8 mouse cellular contexts compared by ENCODE assay signal in genomic region chr14:20694884-20695760, GRCm38 (mm10). TPM values are rescaled to one million over a fixed set of nuclear protein-coding genes. Genes with fewer than 3 reads are reported as not detected.
DNase-seq lines count a peak whose midpoint lies in the region; ATAC-seq and TF ChIP-seq lines count a peak whose summit lies in the region.

Gene Fut11, plus strand, starts transcription at chr14:20694968.

- DNase-seq in 416B (ENCODE audit: low read depth) = peak; percentile 76
- DNase-seq in embryonic facial prominence, embryonic 14.5 days (ENCODE audit: low spot score) = peak; percentile 95
- DNase-seq in heart, adult 8-10 months (ENCODE audit: low spot score) = peak; percentile 87
- peak; percentile 77 for DNase-seq in kidney, adult 9 months
- peak; percentile 93 for DNase-seq in limb, embryonic 14.5 days (ENCODE audit: low spot score)
- peak; percentile 72 to 80 for DNase-seq in spleen, adult 2 months (ENCODE audit: low read depth in 1 of 2, low spot score in 2 of 2)

- H3K4me2 ChIP-seq in embryonic facial prominence, embryonic 14.5 days (ENCODE audit: low read depth, low read length) = peak within 1 kb of the TSS; percentile 73
- H3K4me2 ChIP-seq in limb, embryonic 14.5 days (replicated peaks; ENCODE audit: low read depth, low read length, severe bottlenecking) = peak within 1 kb of the TSS; percentile 72
- peak within 1 kb of the TSS; percentile 57 for H3K4me2 ChIP-seq in midbrain, embryonic 16.5 days (ENCODE audit: low read length)

- no peaks in the 10 kb centered on the region for H3K27me3 ChIP-seq in embryonic facial prominence, embryonic 14.5 days (replicated peaks; ENCODE audit: control insufficient read depth, insufficient read depth, low read length)
- H3K27me3 ChIP-seq in limb, embryonic 14.5 days (ENCODE audit: control insufficient read depth, insufficient read depth, low read length) = no peaks in the 10 kb centered on the region
- no peaks in the 10 kb centered on the region for H3K27me3 ChIP-seq in midbrain, embryonic 16.5 days (ENCODE audit: control insufficient read depth, insufficient read depth, low read depth, low read length)
- H3K27me3 ChIP-seq in spleen, adult 2 months (ENCODE audit: control insufficient read depth, insufficient read depth, low read length) = no peaks in the 10 kb centered on the region

- H3K4me1 ChIP-seq in bone marrow, adult 2 months (ENCODE audit: control insufficient read depth, insufficient read depth, low read length) = peaks cover 8% of the 10 kb centered on the region
- H3K4me1 ChIP-seq in embryonic facial prominence, embryonic 14.5 days (ENCODE audit: control insufficient read depth, insufficient read depth, low read length) = peaks cover 19% of the 10 kb centered on the region
- H3K4me1 ChIP-seq in limb, embryonic 14.5 days (ENCODE audit: control insufficient read depth, insufficient read depth, low read length) = peaks cover 29% of the 10 kb centered on the region
- peaks cover 45% of the 10 kb centered on the region for H3K4me1 ChIP-seq in midbrain, embryonic 16.5 days (ENCODE audit: control insufficient read depth, insufficient read depth, low read length)
- peaks cover 11% of the 10 kb centered on the region; the same call in 1 of the 2 replicates for H3K4me1 ChIP-seq in spleen, adult 2 months (ENCODE audit: control insufficient read depth, insufficient read depth, insufficient read length)

- no peak for TF ChIP-seq CTCF in bone marrow, adult 2 months (IDR thresholded peaks at IDR 0.05; ENCODE audit: control insufficient read depth, insufficient read depth, low read length)
- TF ChIP-seq CTCF in spleen, adult 2 months (IDR thresholded peaks at IDR 0.05; ENCODE audit: extremely low read depth, insufficient read depth, insufficient read length, insufficient replicate concordance) = no peak

- peak within 1 kb of the TSS; percentile 93 for H3K9ac ChIP-seq in embryonic facial prominence, embryonic 14.5 days (ENCODE audit: low read depth, low read length)
- H3K9ac ChIP-seq in limb, embryonic 14.5 days (ENCODE audit: low read depth, low read length, severe bottlenecking) = peak within 1 kb of the TSS; percentile 88
- H3K9ac ChIP-seq in midbrain, embryonic 16.5 days (ENCODE audit: low read depth, low read length) = peak within 1 kb of the TSS; percentile 96

- peak within 1 kb of the TSS; percentile 94 for H3K27ac ChIP-seq in bone marrow, adult 2 months (ENCODE audit: control insufficient read depth, insufficient read depth, low read depth, low read length, poor library complexity)
- H3K27ac ChIP-seq in embryonic facial prominence, embryonic 14.5 days (replicated peaks; ENCODE audit: low read depth, low read length) = peak within 1 kb of the TSS; percentile 97
- H3K27ac ChIP-seq in limb, embryonic 14.5 days (replicated peaks; ENCODE audit: low read depth, low read length) = peak within 1 kb of the TSS; percentile 95
- H3K27ac ChIP-seq in midbrain, embryonic 16.5 days (ENCODE audit: low read length) = peak within 1 kb of the TSS; percentile 98
- peak within 1 kb of the TSS; percentile 96 for H3K27ac ChIP-seq in spleen, adult 2 months (ENCODE audit: insufficient read depth, low read length)

- peak within 1 kb of the TSS; percentile 86 for H3K4me3 ChIP-seq in bone marrow, adult 2 months (replicated peaks; ENCODE audit: control insufficient read depth, low read depth, low read length)
- peak within 1 kb of the TSS; percentile 89 for H3K4me3 ChIP-seq in embryonic facial prominence, embryonic 14.5 days (ENCODE audit: low read depth, low read length)
- peak within 1 kb of the TSS; percentile 86 for H3K4me3 ChIP-seq in limb, embryonic 14.5 days (replicated peaks; ENCODE audit: low read length)
- H3K4me3 ChIP-seq in midbrain, embryonic 16.5 days (ENCODE audit: low read depth, low read length) = peak within 1 kb of the TSS; percentile 77
- peak within 1 kb of the TSS; percentile 85 for H3K4me3 ChIP-seq in spleen, adult 2 months (ENCODE audit: extremely low read depth, insufficient read depth, insufficient read length)

- peak; percentile 94 for ATAC-seq in embryonic facial prominence, embryonic 14.5 days (ENCODE audit: low read depth)
- ATAC-seq in limb, embryonic 14.5 days (ENCODE audit: low FRiP score, low read depth) = peak; percentile 89
- ATAC-seq in midbrain, embryonic 16.5 days = peak; percentile 93

- under 1% methylated on average over 111 of the region's 111 CpGs for WGBS in bone marrow, adult 2 months
- WGBS in embryonic facial prominence, embryonic 14.5 days = 2% methylated on average over 39 of the region's 111 CpGs
- WGBS in limb, embryonic 14.5 days = under 1% methylated on average over 104 of the region's 111 CpGs
- WGBS in midbrain, embryonic 16.5 days = under 1% methylated on average over 107 of the region's 111 CpGs
- WGBS in spleen, adult 2 months = under 1% methylated on average over 107 of the region's 111 CpGs

- no peaks in the 10 kb centered on the region for H3K9me3 ChIP-seq in embryonic facial prominence, embryonic 14.5 days (ENCODE audit: control insufficient read depth, low read length)
- H3K9me3 ChIP-seq in limb, embryonic 14.5 days (ENCODE audit: control insufficient read depth, low read length) = no peaks in the 10 kb centered on the region
- no peaks in the 10 kb centered on the region for H3K9me3 ChIP-seq in midbrain, embryonic 16.5 days (replicated peaks; ENCODE audit: control insufficient read depth, low read length, poor library complexity, severe bottlenecking)

- peaks cover 64% of the 10 kb centered on the region for H3K36me3 ChIP-seq in embryonic facial prominence, embryonic 14.5 days (ENCODE audit: control insufficient read depth, insufficient read depth, low read length)
- peaks cover 51% of the 10 kb centered on the region for H3K36me3 ChIP-seq in limb, embryonic 14.5 days (ENCODE audit: control insufficient read depth, insufficient read depth, low read length)
- peaks cover 20% of the 10 kb centered on the region for H3K36me3 ChIP-seq in midbrain, embryonic 16.5 days (ENCODE audit: control insufficient read depth, insufficient read depth, low read length)
- H3K36me3 ChIP-seq in spleen, adult 2 months (ENCODE audit: control insufficient read depth, insufficient read depth, low read length) = peaks cover 25% of the 10 kb centered on the region

- peak; percentile 36; the same call in 1 of the 2 replicates for TF ChIP-seq POLR2A in bone marrow, adult 2 months (IDR thresholded peaks at IDR 0.05; ENCODE audit: borderline replicate concordance, control insufficient read depth, low read depth, low read length)
- TF ChIP-seq POLR2A in limb, embryonic 14.5 days (IDR thresholded peaks at IDR 0.05; ENCODE audit: borderline replicate concordance, extremely low read depth, insufficient read depth, insufficient read length) = peak; percentile 45; the same call in 1 of the 2 replicates
- peak; percentile 44 for TF ChIP-seq POLR2A in spleen, adult 2 months (IDR thresholded peaks at IDR 0.05; ENCODE audit: low read depth, low read length)

RNA-seq across cellular contexts. Expression of gene Fut11, which starts in this region (rescaled TPM):
- polyA plus RNA-seq in bone marrow, adult 2 months (2011; ENCODE audit: insufficient read depth, insufficient read length, low replicate concordance, missing spikeins) = 3.6 and 5.8 TPM in 2 replicates
- 30.1 and 30.6 TPM in 2 replicates for polyA plus RNA-seq in embryonic facial prominence, embryonic 14.5 days (2014; fragmentation: Nextera tagmentation; extraction: Ambion mirVana)
- total RNA-seq in heart, adult 8-10 months (2022) = 1 to 10 TPM; 4.2 to 4.9 (median 4.6) TPM
- polyA plus RNA-seq in limb, embryonic 14.5 days (2012; rRNA removed) = 22.6 and 26.7 TPM in 2 replicates
- 26.9 and 29.2 TPM in 2 replicates for polyA plus RNA-seq in limb, embryonic 14.5 days (2014; fragmentation: Nextera tagmentation; extraction: Ambion mirVana)
- polyA plus RNA-seq in midbrain, embryonic 16.5 days (2015; fragmentation: Nextera tagmentation; extraction: Ambion mirVana) = 25.5 and 27.2 TPM in 2 replicates
- 10.5 and 20.8 TPM in 2 replicates for polyA plus RNA-seq in spleen, adult 2 months (2012; rRNA removed)

Comparison
In these comparisons a context has a peak if more than half of its experiments do, and no peak if none do; other contexts are left out.
1. Peak in every context shown above with its lines: DNase-seq, ATAC-seq, H3K4me3 ChIP-seq and H3K27ac ChIP-seq.